Mouse (Mus musculus): ENCODE results near the gene Adpgk. TPM values are rescaled to one million over a fixed set of nuclear protein-coding genes. Genes with fewer than 3 reads are reported as not detected.

Adpgk gene
- total and polyA plus RNA-seq, 2 experiments from 2014 or later = 10.1 to 17.4 TPM

GRCm38 (mm10) chr9:59310582-59311283 is 19.4 kb downstream of the Adpgk start:
- Histone ChIP-seq H3K27ac (ENCODE audit: low read depth) (no peak overlapping the region; the same call in 1 of the 2 replicates), H3K9me3 (replicated peaks; ENCODE audit: control insufficient read depth, low read length) (no peaks in the 10 kb centered on the region), H3K4me1 (ENCODE audit: control insufficient read depth, insufficient read depth) (no peaks in the 10 kb centered on the region), H3K9ac (replicated peaks; ENCODE audit: low read depth, low read length) (no peak overlapping the region), H3K4me3 (ENCODE audit: low read depth, low read length) (no peak overlapping the region), H3K36me3 (replicated peaks; ENCODE audit: control insufficient read depth, insufficient read depth, low read length) (peaks cover 57% of the 10 kb centered on the region), H3K27me3 (ENCODE audit: control insufficient read depth, insufficient read depth, low read length) (no peaks in the 10 kb centered on the region), H3K4me2 (ENCODE audit: low read depth, low read length) (no peak overlapping the region)
- TF ChIP-seq CTCF (IDR thresholded peaks at IDR 0.05; ENCODE audit: low read depth) = no peak
- no peak for TF ChIP-seq EP300 (IDR thresholded peaks at IDR 0.05; ENCODE audit: low read depth)
- no peak for DNase-seq (ENCODE audit: low spot score)
- 77% methylated on average over 8 of the region's 8 CpGs for WGBS
- no peak for ATAC-seq (ENCODE audit: insufficient read depth, low read depth)

GRCm38 (mm10) chr9:59311284-59311670 is 19.9 kb downstream of the Adpgk start:
- ATAC-seq (ENCODE audit: insufficient read depth, low read depth) (no peak), DNase-seq (ENCODE audit: low spot score) (no peak)
- H3K27ac ChIP-seq (ENCODE audit: low read depth) = no peak overlapping the region
- H3K4me1 ChIP-seq (ENCODE audit: control insufficient read depth, insufficient read depth) = no peaks in the 10 kb centered on the region
- H3K27me3 ChIP-seq (ENCODE audit: control insufficient read depth, insufficient read depth, low read length) = no peaks in the 10 kb centered on the region
- no peak for TF ChIP-seq EP300 (IDR thresholded peaks at IDR 0.05; ENCODE audit: low read depth)
- no peak for TF ChIP-seq CTCF (IDR thresholded peaks at IDR 0.05; ENCODE audit: low read depth)
- H3K9ac ChIP-seq (replicated peaks; ENCODE audit: low read depth, low read length) = no peak overlapping the region
- WGBS = 67% methylated on average over 3 of the region's 3 CpGs
- peaks cover 53% of the 10 kb centered on the region for H3K36me3 ChIP-seq (replicated peaks; ENCODE audit: control insufficient read depth, insufficient read depth, low read length)
- H3K9me3 ChIP-seq (replicated peaks; ENCODE audit: control insufficient read depth, low read length) = no peaks in the 10 kb centered on the region
- no peak overlapping the region for H3K4me2 ChIP-seq (ENCODE audit: low read depth, low read length)
- no peak overlapping the region for H3K4me3 ChIP-seq (ENCODE audit: low read depth, low read length)

DNA sequence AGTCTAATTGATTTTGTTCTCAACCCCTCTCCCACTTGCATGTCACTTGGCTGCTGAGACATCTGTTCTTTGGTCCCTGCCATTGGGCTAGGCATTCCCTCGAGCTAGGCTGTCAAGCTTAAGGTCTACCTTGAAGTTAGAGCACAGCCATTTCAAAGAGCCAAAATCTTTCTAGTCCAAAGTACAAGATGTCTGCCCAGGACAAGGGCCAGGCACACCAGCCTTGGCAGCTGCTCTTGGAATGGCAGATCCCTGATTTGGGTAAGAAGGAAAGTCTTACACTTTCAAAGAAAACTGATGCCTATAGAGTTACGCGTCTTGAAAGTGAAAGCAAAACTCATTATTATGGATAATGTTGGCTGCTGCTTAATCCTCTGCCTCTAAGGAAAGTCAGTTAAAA is 24.8 kb downstream of the Adpgk start:
- TF ChIP-seq EP300 (IDR thresholded peaks at IDR 0.05; ENCODE audit: low read depth) = no peak
- no peak for TF ChIP-seq CTCF (IDR thresholded peaks at IDR 0.05; ENCODE audit: low read depth)
- Histone ChIP-seq H3K4me3 (ENCODE audit: low read depth, low read length) (no peak overlapping the region), H3K27ac (ENCODE audit: low read depth) (no peak overlapping the region), H3K9me3 (replicated peaks; ENCODE audit: control insufficient read depth, low read length) (no peaks in the 10 kb centered on the region), H3K4me2 (ENCODE audit: low read depth, low read length) (no peak overlapping the region), H3K9ac (replicated peaks; ENCODE audit: low read depth, low read length) (no peak overlapping the region), H3K4me1 (ENCODE audit: control insufficient read depth, insufficient read depth) (no peaks in the 10 kb centered on the region), H3K27me3 (ENCODE audit: control insufficient read depth, insufficient read depth, low read length) (no peaks in the 10 kb centered on the region), H3K36me3 (replicated peaks; ENCODE audit: control insufficient read depth, insufficient read depth, low read length) (peaks cover 48% of the 10 kb centered on the region)
- ATAC-seq (ENCODE audit: insufficient read depth, low read depth) = no peak
- WGBS = 91% methylated on average over 3 of the region's 3 CpGs
- no peak for DNase-seq (ENCODE audit: low spot score)

GRCm38 (mm10) chr9:59324351-59324750 is 33.0 kb downstream of the Adpgk start:
- no peak overlapping the region for H3K4me2 ChIP-seq (ENCODE audit: low read depth, low read length)
- no peak for TF ChIP-seq CTCF (IDR thresholded peaks at IDR 0.05; ENCODE audit: low read depth)
- TF ChIP-seq EP300 (IDR thresholded peaks at IDR 0.05; ENCODE audit: low read depth) = no peak
- H3K27me3 ChIP-seq (ENCODE audit: control insufficient read depth, insufficient read depth, low read length) = no peaks in the 10 kb centered on the region
- peaks cover 9% of the 10 kb centered on the region for H3K4me1 ChIP-seq (ENCODE audit: control insufficient read depth, insufficient read depth)
- no peak overlapping the region for H3K4me3 ChIP-seq (ENCODE audit: low read depth, low read length)
- peaks cover 32% of the 10 kb centered on the region for H3K36me3 ChIP-seq (replicated peaks; ENCODE audit: control insufficient read depth, insufficient read depth, low read length)
- no peak overlapping the region for H3K27ac ChIP-seq (ENCODE audit: low read depth)
- DNase-seq (ENCODE audit: low spot score) (no peak), ATAC-seq (ENCODE audit: insufficient read depth, low read depth) (no peak)
- H3K9ac ChIP-seq (replicated peaks; ENCODE audit: low read depth, low read length) = no peak overlapping the region
- H3K9me3 ChIP-seq (replicated peaks; ENCODE audit: control insufficient read depth, low read length) = no peaks in the 10 kb centered on the region

DNA sequence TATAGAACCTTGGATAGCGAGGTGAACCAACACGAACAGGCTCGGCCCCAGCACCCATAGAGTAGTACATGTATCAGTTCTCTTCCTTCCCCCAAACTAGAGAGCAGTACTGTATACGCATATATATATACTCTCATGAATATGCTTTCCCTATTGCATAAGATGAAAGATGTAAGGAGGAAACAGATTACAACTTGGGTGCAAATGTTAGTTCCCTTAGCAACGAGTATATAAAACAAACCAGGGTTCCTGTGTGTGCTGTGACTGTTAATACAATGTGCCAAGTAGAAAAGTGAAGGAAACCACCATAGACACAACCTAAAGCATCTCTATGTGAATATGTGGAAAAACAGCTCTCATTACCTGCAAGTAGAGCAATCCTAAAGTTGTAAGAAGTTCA is 38.7 kb downstream of the Adpgk start:
- peaks cover 21% of the 10 kb centered on the region for H3K36me3 ChIP-seq (replicated peaks; ENCODE audit: control insufficient read depth, insufficient read depth, low read length)
- TF ChIP-seq CTCF (IDR thresholded peaks at IDR 0.05; ENCODE audit: low read depth) (no peak), EP300 (IDR thresholded peaks at IDR 0.05; ENCODE audit: low read depth) (no peak)
- no peak overlapping the region for H3K4me3 ChIP-seq (ENCODE audit: low read depth, low read length)
- 84% methylated on average over 5 of the region's 5 CpGs for WGBS
- H3K4me2 ChIP-seq (ENCODE audit: low read depth, low read length) = no peak overlapping the region
- no peaks in the 10 kb centered on the region for H3K4me1 ChIP-seq (ENCODE audit: control insufficient read depth, insufficient read depth)
- no peak overlapping the region for H3K9ac ChIP-seq (replicated peaks; ENCODE audit: low read depth, low read length)
- no peak for ATAC-seq (ENCODE audit: insufficient read depth, low read depth)
- no peaks in the 10 kb centered on the region for H3K9me3 ChIP-seq (replicated peaks; ENCODE audit: control insufficient read depth, low read length)
- no peak overlapping the region for H3K27ac ChIP-seq (ENCODE audit: low read depth)
- H3K27me3 ChIP-seq (ENCODE audit: control insufficient read depth, insufficient read depth, low read length) = no peaks in the 10 kb centered on the region
- DNase-seq (ENCODE audit: low spot score) = no peak

DNA sequence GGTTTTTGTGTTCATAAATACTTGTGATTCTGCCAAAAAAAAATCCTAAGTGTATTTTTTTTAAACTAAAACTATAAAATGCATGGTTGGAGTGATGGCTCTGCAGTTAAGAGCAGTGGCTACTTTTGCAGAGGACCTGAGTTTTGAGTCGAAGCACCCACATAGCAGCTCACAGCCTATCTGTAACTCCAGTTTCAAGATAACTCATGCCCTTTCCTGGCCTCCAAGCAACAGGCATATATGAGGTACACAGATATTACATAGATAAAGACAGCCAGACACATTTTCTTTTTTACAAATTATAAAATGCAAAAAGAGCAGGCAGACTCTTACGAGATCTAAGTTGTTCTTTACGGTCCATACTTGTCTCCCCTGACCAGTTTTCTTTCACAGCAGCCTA is 45.2 kb downstream of the Adpgk start:
- no peak overlapping the region for H3K4me2 ChIP-seq (ENCODE audit: low read depth, low read length)
- DNase-seq (ENCODE audit: low spot score) (no peak), ATAC-seq (ENCODE audit: insufficient read depth, low read depth) (no peak)
- H3K27me3 ChIP-seq (ENCODE audit: control insufficient read depth, insufficient read depth, low read length) = no peaks in the 10 kb centered on the region
- H3K27ac ChIP-seq (ENCODE audit: low read depth) = no peak overlapping the region
- no peaks in the 10 kb centered on the region for H3K9me3 ChIP-seq (replicated peaks; ENCODE audit: control insufficient read depth, low read length)
- H3K4me1 ChIP-seq (ENCODE audit: control insufficient read depth, insufficient read depth) = no peaks in the 10 kb centered on the region
- no peak for TF ChIP-seq EP300 (IDR thresholded peaks at IDR 0.05; ENCODE audit: low read depth)
- no peak for TF ChIP-seq CTCF (IDR thresholded peaks at IDR 0.05; ENCODE audit: low read depth)
- H3K36me3 ChIP-seq (replicated peaks; ENCODE audit: control insufficient read depth, insufficient read depth, low read length) = peaks cover 8% of the 10 kb centered on the region; the same call in 1 of the 2 replicates
- WGBS = 86% methylated on average over 3 of the region's 3 CpGs
- no peak overlapping the region for H3K9ac ChIP-seq (replicated peaks; ENCODE audit: low read depth, low read length)
- H3K4me3 ChIP-seq (ENCODE audit: low read depth, low read length) = no peak overlapping the region

Data from heart, postnatal 0 days (tissue).